Mouse (Mus musculus) heart, embryonic 16.5 days (tissue): ENCODE data around the gene Brip1. TPM values are rescaled to one million over a fixed set of nuclear protein-coding genes. Genes with fewer than 3 reads are reported as not detected.

Source experiments
- ATAC-seq: fragments of 200-750 bp; cut with Nextera tagmentation; replicated peaks from 2 replicates; pipeline ENCODE4 v1.8.0; 2017; ENCODE audit warnings: moderate number of reproducible peaks; ENCODE audit not compliant: insufficient read depth, low FRiP score; ENCODE audit errors: extremely low read depth
- H3K27ac ChIP-seq: fragments of 300-500 bp; sonication (generic); 2 replicates; pipeline ENCODE4 v1.5.1; 2014; ENCODE audit warnings: mild to moderate bottlenecking, low read length, control low read depth, moderate library complexity
- H3K27me3 ChIP-seq: fragments of 300-500 bp; sonication (generic); 2 replicates; pipeline ENCODE4 v1.6.1; 2014; ENCODE audit warnings: low read length, mixed read lengths; ENCODE audit not compliant: control insufficient read depth, insufficient read depth
- H3K36me3 ChIP-seq: fragments of 300-500 bp; sonication (generic); 2 replicates; pipeline ENCODE4 v1.6.1; 2014; ENCODE audit not compliant: control insufficient read depth, insufficient read depth
- H3K4me1 ChIP-seq: fragments of 300-500 bp; sonication (generic); 2 replicates; pipeline ENCODE4 v1.6.1; 2014; ENCODE audit warnings: low read length, mixed read lengths; ENCODE audit not compliant: control insufficient read depth, insufficient read depth
- H3K4me2 ChIP-seq: fragments of 300-500 bp; sonication (generic); 2 replicates; pipeline ENCODE4 v1.6.1; 2014; ENCODE audit warnings: low read depth, mild to moderate bottlenecking, control low read depth, low read length
- H3K4me3 ChIP-seq: fragments of 300-500 bp; sonication (generic); 2 replicates; pipeline ENCODE4 v1.5.1; 2014; ENCODE audit warnings: mild to moderate bottlenecking, control low read depth, low read length
- H3K9ac ChIP-seq: fragments of 300-500 bp; sonication (generic); 2 replicates; pipeline ENCODE4 v1.6.1; 2014; ENCODE audit warnings: low read length, control low read depth
- H3K9me3 ChIP-seq: fragments of 300-500 bp; sonication (generic); replicated peaks from 2 replicates; pipeline ENCODE4 v1.6.1; 2016; ENCODE audit warnings: low read length; ENCODE audit not compliant: control insufficient read depth
- WGBS: fragments of 180-500 bp; shearing (Covaris S2); extraction: QIAGEN DNeasy Blood & Tissue Kit; methylation state at CpG from one replicate; pipeline ENCODE4 v1.1.7; 2014; 5-methylcytosine and 5-hydroxymethylcytosine counted together
- polyA plus RNA-seq: library from polyadenylated mRNA; unstranded; fragments of >200 nt; fragmentation: Nextera tagmentation; extraction: Ambion mirVana; gene quantifications from 2 replicates; pipeline ENCODE4 v1.2.1, GENCODE M21; 2015

Gene Brip1
- polyA plus RNA-seq, 1 experiment from 2014 or later = 6.0 TPM

DNA sequence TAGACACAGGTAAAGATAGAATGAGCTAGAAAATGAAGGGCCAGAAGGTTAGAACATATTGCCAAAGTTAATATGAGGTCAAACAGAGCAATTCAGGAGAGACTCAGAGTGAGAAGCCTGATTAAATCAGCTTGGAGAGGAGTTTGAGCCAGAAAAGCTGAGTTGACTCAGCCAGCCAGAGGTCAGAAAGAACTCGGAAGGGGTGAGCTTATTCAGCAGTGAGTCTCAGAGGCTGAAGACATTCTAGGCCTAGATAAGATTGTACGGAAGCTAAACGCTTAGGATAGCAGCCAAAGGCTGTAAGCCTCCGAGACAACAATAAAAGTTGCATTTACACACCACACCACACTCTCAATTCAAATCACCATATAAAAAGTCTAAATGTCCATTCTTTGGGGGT is 141.9 kb downstream of the Brip1 start:
- WGBS = 25% methylated on average over 4 of the region's 4 CpGs
- ATAC-seq = no peak

DNA sequence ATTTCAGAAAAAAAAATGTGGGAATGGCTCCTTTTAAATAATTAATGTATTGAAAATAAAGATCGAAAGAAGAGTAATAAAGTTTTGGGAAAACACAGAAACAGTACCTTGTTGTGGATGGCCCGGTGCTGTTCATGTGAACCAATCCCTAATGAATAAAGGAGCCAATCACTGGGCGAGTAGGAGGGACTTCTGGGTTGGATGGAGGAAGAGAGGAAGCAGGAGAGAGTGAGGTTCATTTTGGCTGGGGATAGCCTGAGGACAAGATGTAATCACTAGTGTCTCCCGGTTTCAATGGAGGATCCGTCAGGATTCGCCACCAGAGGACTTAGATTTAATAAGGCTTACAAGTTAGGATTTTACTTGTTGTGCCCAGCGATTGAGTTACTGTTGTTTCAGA is 145.2 kb downstream of the Brip1 start:
- H3K9ac ChIP-seq = no peak overlapping the region
- no peaks in the 10 kb centered on the region for H3K36me3 ChIP-seq
- H3K4me1 ChIP-seq = no peaks in the 10 kb centered on the region
- H3K9me3 ChIP-seq = no peaks in the 10 kb centered on the region
- H3K4me2 ChIP-seq = no peak overlapping the region
- H3K4me3 ChIP-seq = no peak overlapping the region
- no peak overlapping the region for H3K27ac ChIP-seq
- H3K27me3 ChIP-seq = no peaks in the 10 kb centered on the region
- no peak for ATAC-seq
- WGBS = 73% methylated on average over 7 of the region's 7 CpGs

More for the DNA sequence above, 141.9 kb downstream of the Brip1 start:
- no peak overlapping the region for H3K27ac ChIP-seq
- no peaks in the 10 kb centered on the region for H3K4me1 ChIP-seq
- no peak overlapping the region for H3K9ac ChIP-seq
- H3K9me3 ChIP-seq = no peaks in the 10 kb centered on the region
- no peak overlapping the region for H3K4me2 ChIP-seq
- no peaks in the 10 kb centered on the region for H3K36me3 ChIP-seq
- no peak overlapping the region for H3K4me3 ChIP-seq
- H3K27me3 ChIP-seq = no peaks in the 10 kb centered on the region

DNA sequence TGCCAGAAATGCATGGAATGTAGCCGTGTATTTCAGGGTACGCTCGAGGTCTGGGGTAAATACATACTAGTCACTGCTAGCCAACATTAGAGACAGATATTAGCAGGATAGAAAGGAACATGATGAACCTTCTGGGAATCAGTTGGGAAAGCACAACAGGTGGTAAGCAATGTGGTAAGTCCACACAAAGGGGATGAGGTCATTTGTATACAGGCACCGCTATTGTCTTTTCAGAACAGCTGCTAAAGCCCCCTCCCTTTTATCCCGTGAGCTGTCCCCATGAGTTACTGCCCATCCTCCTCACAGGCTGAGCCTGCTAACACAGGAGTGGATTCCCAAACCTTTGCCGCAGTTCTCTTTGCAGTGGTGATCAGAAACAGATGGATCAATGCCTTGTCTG is 149.6 kb downstream of the Brip1 start:
- WGBS = 50% methylated on average over 6 of the region's 6 CpGs
- H3K27ac ChIP-seq = no peak overlapping the region

DNA sequence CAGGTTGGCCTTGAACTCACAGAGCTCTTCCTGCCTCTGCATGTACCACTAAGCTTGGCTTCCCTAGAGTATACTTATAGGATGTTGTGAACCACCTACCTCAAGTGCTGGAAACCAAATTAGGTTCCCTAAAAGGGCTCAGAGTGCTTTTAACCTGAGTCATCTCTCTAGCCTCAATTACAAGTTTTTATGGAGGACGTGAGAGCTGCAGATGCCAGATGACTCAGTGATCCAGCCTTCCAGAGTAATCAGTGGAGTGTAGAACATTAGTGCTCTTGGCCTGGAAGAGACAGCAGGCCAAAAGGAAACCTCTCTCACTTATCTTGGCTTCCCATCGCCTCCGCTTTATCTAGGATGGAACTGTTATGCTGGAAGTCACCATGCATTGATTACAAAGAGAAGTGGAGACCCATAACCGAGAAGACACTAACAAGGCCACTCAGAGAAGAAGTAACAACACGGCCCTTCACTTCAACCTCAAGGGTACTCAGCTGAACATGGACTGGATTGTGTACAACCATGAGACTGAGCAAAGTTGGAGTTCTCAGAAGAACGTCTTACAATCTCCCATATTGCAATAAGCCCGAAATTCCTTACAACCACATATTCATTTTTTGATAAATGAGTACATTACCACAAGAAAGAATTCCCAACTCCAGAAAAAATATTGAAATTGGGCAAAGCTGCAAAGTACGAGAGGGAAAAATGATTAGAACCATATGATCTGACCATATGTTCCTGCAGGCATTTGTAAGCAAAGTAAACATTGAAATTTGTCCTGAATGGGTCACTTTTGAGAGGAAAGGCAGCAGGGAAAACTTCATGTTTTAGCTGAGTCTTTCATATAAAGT is 150.3 kb downstream of the Brip1 start:
- Histone ChIP-seq H3K9ac (no peak overlapping the region), H3K4me1 (no peaks in the 10 kb centered on the region), H3K36me3 (no peaks in the 10 kb centered on the region), H3K9me3 (no peaks in the 10 kb centered on the region), H3K27ac (no peak overlapping the region), H3K4me2 (no peak overlapping the region), H3K4me3 (no peak overlapping the region), H3K27me3 (no peaks in the 10 kb centered on the region)
- ATAC-seq = no peak
- WGBS = 65% methylated on average over 8 of the region's 8 CpGs

More for the DNA sequence above, 149.6 kb downstream of the Brip1 start:
- no peak overlapping the region for H3K4me3 ChIP-seq
- H3K27me3 ChIP-seq = no peaks in the 10 kb centered on the region
- H3K9ac ChIP-seq = no peak overlapping the region
- H3K4me1 ChIP-seq = no peaks in the 10 kb centered on the region
- ATAC-seq = no peak
- H3K4me2 ChIP-seq = no peak overlapping the region
- H3K9me3 ChIP-seq = no peaks in the 10 kb centered on the region
- H3K36me3 ChIP-seq = no peaks in the 10 kb centered on the region

DNA sequence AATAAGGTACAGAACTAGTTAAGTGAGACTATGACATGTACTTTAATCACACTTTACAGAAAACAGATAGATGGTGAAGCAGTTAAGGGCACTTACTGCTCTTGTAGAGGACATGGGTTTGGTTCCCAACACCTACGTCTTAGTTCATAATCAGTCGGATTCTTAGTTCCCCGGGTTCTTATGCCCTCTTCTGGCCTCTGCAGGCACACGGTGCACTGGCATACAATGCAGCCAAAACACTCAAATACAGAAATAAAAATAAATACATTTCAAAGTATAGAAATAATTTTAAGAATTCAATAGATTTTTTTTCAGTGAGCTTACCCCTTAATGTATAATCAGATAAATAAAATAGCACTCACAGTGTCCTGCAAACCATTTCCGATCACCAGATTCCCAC is 161.0 kb downstream of the Brip1 start:
- no peak overlapping the region for H3K9ac ChIP-seq
- no peak overlapping the region for H3K27ac ChIP-seq
- no peak overlapping the region for H3K4me3 ChIP-seq
- no peak overlapping the region for H3K4me2 ChIP-seq
- H3K9me3 ChIP-seq = no peaks in the 10 kb centered on the region
- H3K4me1 ChIP-seq = no peaks in the 10 kb centered on the region
- H3K36me3 ChIP-seq = no peaks in the 10 kb centered on the region
- ATAC-seq = no peak
- no peaks in the 10 kb centered on the region for H3K27me3 ChIP-seq
- 66% methylated on average over 5 of the region's 5 CpGs for WGBS

DNA sequence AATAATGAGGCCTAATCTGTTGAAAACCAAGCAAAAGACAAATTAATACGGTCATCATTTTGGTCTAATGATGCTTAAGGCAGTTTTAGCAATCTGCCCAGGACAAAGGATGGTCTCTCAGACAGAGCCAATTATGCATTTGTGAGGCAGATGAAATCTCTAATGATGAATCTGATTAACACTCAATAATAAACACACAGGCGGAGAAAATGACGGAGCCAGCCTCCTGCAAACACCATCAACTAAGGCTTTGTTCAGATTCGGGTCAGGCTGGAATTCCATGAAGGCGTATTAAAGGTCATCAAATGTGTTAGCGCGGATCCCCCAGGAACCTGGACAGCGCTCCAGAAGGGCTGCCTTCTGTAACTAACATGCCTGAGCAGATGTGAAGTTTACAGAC is 161.6 kb downstream of the Brip1 start:
- no peak for ATAC-seq
- WGBS = 84% methylated on average over 8 of the region's 8 CpGs
- H3K9ac ChIP-seq = no peak overlapping the region
- H3K4me2 ChIP-seq = no peak overlapping the region
- H3K4me3 ChIP-seq = no peak overlapping the region
- H3K4me1 ChIP-seq = no peaks in the 10 kb centered on the region
- no peaks in the 10 kb centered on the region for H3K9me3 ChIP-seq
- H3K27me3 ChIP-seq = no peaks in the 10 kb centered on the region
- no peaks in the 10 kb centered on the region for H3K36me3 ChIP-seq
- H3K27ac ChIP-seq = no peak overlapping the region

DNA sequence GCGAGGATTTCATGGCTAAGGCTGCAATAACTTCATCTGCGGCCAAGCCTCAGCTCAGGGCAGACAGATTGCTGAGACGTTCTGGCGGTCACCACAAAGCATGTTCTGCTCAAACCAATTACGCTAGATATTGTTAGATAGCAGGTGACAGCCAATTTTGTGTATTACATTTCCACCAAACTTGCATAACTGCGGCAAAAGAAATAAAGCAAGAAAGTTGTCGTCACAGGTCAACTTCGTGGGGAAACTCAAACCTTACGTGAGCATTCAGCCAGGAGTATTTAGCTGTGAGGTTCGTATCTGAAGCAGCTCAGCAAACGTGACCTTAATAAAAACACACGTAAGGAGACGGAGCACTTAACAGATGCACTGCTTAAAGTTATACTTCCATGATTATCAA is 162.3 kb downstream of the Brip1 start:
- no peaks in the 10 kb centered on the region for H3K36me3 ChIP-seq
- no peak overlapping the region for H3K9ac ChIP-seq
- ATAC-seq = no peak
- H3K4me3 ChIP-seq = no peak overlapping the region
- no peaks in the 10 kb centered on the region for H3K4me1 ChIP-seq
- H3K4me2 ChIP-seq = no peak overlapping the region
- 81% methylated on average over 13 of the region's 13 CpGs for whole genome bisulfite sequencing
- no peak overlapping the region for H3K27ac ChIP-seq
- H3K27me3 ChIP-seq = no peaks in the 10 kb centered on the region
- no peaks in the 10 kb centered on the region for H3K9me3 ChIP-seq

DNA sequence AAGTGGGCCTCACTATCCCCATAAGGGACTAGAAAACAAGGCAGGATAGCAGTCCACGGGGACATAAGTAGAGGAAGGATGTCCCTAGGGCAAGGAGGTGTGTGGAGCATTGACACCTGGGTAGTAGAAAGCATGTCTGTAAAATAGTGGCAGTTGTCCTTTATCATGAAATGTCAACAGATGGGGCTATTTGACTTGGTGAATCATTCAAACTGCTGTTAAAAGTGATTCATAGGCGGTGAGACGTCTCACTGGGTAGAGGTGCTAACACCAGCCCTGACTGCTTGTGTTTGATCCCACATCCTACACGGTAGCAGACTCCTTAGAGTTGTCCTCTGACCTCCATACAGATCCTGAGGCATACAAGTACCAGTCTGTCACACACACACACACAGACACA is 168.1 kb downstream of the Brip1 start:
- Histone ChIP-seq H3K9me3 (no peaks in the 10 kb centered on the region), H3K27ac (no peak overlapping the region), H3K4me3 (no peak overlapping the region), H3K36me3 (no peaks in the 10 kb centered on the region), H3K4me2 (no peak overlapping the region), H3K9ac (no peak overlapping the region), H3K27me3 (no peaks in the 10 kb centered on the region), H3K4me1 (no peaks in the 10 kb centered on the region; the same call in 1 of the 2 replicates)
- no peak for ATAC-seq
- 56% methylated on average over 4 of the region's 4 CpGs for WGBS

DNA sequence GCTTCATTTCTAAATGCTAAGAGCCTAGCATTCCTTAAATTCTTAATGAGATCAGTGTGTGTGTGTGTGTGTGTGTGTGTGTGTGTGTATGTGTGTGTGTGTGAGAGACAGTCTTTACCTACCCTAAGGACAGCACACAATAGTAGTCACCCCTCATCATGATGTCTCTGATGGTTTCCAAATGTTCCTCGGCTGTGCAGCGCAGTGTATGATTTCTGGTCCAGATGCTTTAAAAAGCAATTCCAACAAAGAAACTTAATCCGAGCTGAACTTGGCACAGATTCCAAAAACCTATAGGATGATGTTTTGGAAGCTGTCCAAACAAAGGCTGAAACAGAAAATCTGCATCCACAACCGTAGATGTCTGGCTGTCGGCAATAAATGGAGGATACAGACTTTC is 173.0 kb downstream of the Brip1 start:
- Histone ChIP-seq H3K4me1 (no peaks in the 10 kb centered on the region; the same call in 1 of the 2 replicates), H3K9me3 (no peaks in the 10 kb centered on the region), H3K27ac (no peak overlapping the region), H3K4me2 (no peak overlapping the region), H3K36me3 (no peaks in the 10 kb centered on the region), H3K4me3 (no peak overlapping the region), H3K9ac (no peak overlapping the region), H3K27me3 (no peaks in the 10 kb centered on the region)
- no peak for ATAC-seq
- 54% methylated on average over 5 of the region's 5 CpGs for WGBS
